Mouse (Mus musculus): ENCODE measurements around the gene Bend5. TPM values are rescaled to one million over a fixed set of nuclear protein-coding genes. Genes with fewer than 3 reads are reported as not detected.
A peak's percentile ranks its signal among the peaks of the same experiment; 100 is the strongest.

Gene Bend5
- polyA plus RNA-seq (2014; fragmentation: Nextera tagmentation; extraction: Ambion mirVana), result 69.5 and 72.4 TPM in 2 replicates

DNA sequence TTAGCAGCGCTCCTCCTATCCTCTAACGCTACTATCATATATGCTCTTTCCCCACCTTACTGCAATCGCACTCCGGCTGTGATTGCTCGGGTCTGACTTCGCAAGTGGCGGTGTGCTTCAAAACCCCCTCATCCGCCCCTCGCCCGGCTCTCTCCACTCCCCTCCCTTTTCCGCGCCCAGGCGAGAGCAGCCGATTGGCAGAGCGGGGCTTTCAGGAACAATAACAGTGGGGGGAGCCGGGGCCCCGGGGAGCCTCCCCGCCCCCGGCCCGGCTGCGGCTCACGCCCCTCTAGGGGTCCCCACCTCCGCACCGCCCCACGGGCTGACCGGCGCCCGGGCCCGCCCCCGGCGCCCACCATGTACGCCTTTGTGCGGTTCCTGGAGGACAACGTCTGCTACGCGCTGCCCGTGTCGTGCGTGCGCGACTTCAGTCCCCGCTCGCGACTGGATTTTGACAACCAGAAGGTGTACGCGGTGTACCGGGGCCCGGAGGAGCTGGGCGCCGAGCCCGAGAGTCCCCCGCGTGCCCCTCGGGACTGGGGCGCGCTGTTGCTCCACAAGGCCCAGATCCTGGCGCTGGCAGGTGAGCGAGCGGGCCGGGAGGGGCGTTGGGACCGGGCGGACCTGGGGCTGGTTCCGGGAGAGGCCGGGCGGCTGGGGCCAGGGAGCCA lies at the start of gene Bend5:
Gene Bend5 (plus strand): TSS at position 189 of the 671 bp plus-strand sequence.
- no peaks in the 10 kb centered on the region for H3K27me3 ChIP-seq (ENCODE audit: control insufficient read depth, insufficient read depth, low read length)
- H3K4me2 ChIP-seq (ENCODE audit: low read depth, low read length), result peak within 1 kb of the TSS; percentile 89
- peak within 1 kb of the TSS; percentile 89 for H3K27ac ChIP-seq (ENCODE audit: low read depth, low read length)
- under 1% methylated on average over 55 of the region's 66 CpGs for WGBS
- H3K9ac ChIP-seq (replicated peaks; ENCODE audit: low read depth, low read length), result peak within 1 kb of the TSS; percentile 99
- no peaks in the 10 kb centered on the region for H3K9me3 ChIP-seq (ENCODE audit: control insufficient read depth, low read length)
- H3K4me1 ChIP-seq (ENCODE audit: control insufficient read depth, insufficient read depth, low read length), result peaks cover 24% of the 10 kb centered on the region
- H3K36me3 ChIP-seq (ENCODE audit: control insufficient read depth, insufficient read depth, low read length), result no peaks in the 10 kb centered on the region
- peak; percentile 98 for ATAC-seq (ENCODE audit: low read depth)
- peak within 1 kb of the TSS; percentile 96 for H3K4me3 ChIP-seq (ENCODE audit: low read depth, low read length)

DNA sequence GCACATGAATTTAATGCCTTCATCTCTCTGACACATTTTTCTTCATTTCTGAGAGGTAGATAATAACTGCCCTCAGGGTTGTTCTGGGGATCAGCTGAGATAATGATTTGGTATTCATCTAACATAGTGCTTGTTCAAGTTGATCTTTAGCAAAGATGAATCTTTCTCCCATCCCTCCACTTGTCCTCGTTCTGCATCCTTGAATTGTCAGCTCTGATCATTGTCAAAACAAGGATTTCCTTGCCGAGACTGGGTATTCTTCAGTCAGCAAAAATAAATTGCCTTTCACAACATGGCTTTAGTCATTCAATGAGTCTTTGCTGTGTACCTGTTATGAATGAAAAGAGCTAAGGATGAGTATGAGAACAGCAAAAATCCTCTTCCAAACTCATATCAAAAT lies 47.0 kb upstream of the Bend5 start:
- Histone ChIP-seq H3K4me1 (ENCODE audit: control insufficient read depth, insufficient read depth, low read length) (no peaks in the 10 kb centered on the region), H3K36me3 (ENCODE audit: control insufficient read depth, insufficient read depth, low read length) (no peaks in the 10 kb centered on the region), H3K9me3 (ENCODE audit: control insufficient read depth, low read length) (no peaks in the 10 kb centered on the region), H3K9ac (replicated peaks; ENCODE audit: low read depth, low read length) (no peak overlapping the region), H3K4me3 (ENCODE audit: low read depth, low read length) (no peak overlapping the region), H3K27me3 (ENCODE audit: control insufficient read depth, insufficient read depth, low read length) (no peaks in the 10 kb centered on the region), H3K4me2 (ENCODE audit: low read depth, low read length) (no peak overlapping the region), H3K27ac (ENCODE audit: low read depth, low read length) (no peak overlapping the region)
- WGBS, result 78% methylated on average over 2 of the region's 2 CpGs
- ATAC-seq (ENCODE audit: low read depth), result no peak

DNA sequence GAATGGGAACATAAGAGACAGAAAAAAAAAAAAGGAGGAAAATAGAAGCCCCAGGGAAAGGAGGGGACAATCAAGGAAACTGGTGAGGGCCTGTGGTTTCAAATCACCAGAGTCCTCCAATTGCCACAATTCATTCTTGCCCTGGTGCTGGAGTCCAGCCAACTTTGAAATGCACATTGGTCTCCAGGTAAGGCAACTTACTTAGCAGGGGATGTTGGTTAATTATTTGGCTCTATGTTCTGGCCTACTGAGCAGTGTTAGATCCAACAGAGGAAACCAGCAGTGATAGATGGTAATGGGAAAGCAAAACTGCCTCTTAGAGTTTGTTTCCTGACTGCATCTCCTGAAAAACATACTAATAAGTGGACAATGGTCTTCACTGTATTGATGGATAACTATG lies 37.6 kb upstream of the Bend5 start:
- Histone ChIP-seq H3K4me2 (ENCODE audit: low read depth, low read length) (no peak overlapping the region), H3K9ac (replicated peaks; ENCODE audit: low read depth, low read length) (no peak overlapping the region), H3K27ac (ENCODE audit: low read depth, low read length) (no peak overlapping the region), H3K9me3 (ENCODE audit: control insufficient read depth, low read length) (no peaks in the 10 kb centered on the region), H3K27me3 (ENCODE audit: control insufficient read depth, insufficient read depth, low read length) (no peaks in the 10 kb centered on the region), H3K4me1 (ENCODE audit: control insufficient read depth, insufficient read depth, low read length) (no peaks in the 10 kb centered on the region), H3K4me3 (ENCODE audit: low read depth, low read length) (no peak overlapping the region), H3K36me3 (ENCODE audit: control insufficient read depth, insufficient read depth, low read length) (no peaks in the 10 kb centered on the region)
- no peak for ATAC-seq (ENCODE audit: low read depth)

DNA sequence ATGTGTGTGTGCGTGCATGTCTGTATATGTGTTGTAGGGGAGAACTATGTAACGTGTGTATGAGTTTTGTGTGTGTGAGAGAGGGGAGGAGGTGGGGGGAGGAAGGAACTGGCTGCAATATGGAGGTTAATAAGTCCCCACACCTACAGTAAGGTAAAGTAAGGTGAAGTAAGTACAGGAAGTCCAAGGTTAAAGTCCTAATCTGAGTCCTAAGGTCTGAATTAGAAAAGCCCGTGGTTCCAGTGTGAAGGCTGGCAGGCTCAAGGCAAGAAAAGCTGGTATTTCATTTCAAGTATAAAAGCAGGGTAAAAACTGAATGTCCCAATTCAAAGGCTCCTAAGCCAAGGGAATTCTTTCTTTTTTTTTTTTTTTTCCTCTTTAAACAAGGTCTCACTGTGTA lies 36.7 kb upstream of the Bend5 start:
- ATAC-seq (ENCODE audit: low read depth), result no peak
- H3K27me3 ChIP-seq (ENCODE audit: control insufficient read depth, insufficient read depth, low read length), result no peaks in the 10 kb centered on the region
- H3K27ac ChIP-seq (ENCODE audit: low read depth, low read length), result no peak overlapping the region
- H3K4me3 ChIP-seq (ENCODE audit: low read depth, low read length), result no peak overlapping the region
- WGBS, result 91% methylated on average over 3 of the region's 3 CpGs
- H3K9me3 ChIP-seq (ENCODE audit: control insufficient read depth, low read length), result no peaks in the 10 kb centered on the region
- no peak overlapping the region for H3K9ac ChIP-seq (replicated peaks; ENCODE audit: low read depth, low read length)
- H3K36me3 ChIP-seq (ENCODE audit: control insufficient read depth, insufficient read depth, low read length), result no peaks in the 10 kb centered on the region
- no peaks in the 10 kb centered on the region for H3K4me1 ChIP-seq (ENCODE audit: control insufficient read depth, insufficient read depth, low read length)
- H3K4me2 ChIP-seq (ENCODE audit: low read depth, low read length), result no peak overlapping the region

DNA sequence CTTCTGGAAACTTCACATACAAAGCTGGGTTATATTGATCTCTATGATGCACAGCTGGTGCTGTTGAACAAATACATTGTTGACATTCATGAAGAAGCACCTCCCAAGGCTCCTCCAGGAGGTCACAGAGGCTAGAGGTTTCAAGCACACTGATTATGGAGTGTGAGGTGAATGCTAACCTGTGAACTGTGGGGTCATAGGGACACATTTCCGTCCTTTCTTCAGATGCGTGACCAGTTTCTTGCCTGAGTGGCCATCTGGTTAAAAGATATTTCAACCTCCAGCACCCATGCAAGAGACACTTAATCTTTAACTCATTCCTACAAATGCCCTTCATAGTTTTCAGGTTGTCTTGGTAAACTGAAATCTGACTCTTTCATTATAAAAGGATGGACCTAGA lies 31.7 kb upstream of the Bend5 start:
- no peaks in the 10 kb centered on the region for H3K9me3 ChIP-seq (ENCODE audit: control insufficient read depth, low read length)
- H3K4me1 ChIP-seq (ENCODE audit: control insufficient read depth, insufficient read depth, low read length), result no peaks in the 10 kb centered on the region
- H3K27ac ChIP-seq (ENCODE audit: low read depth, low read length), result no peak overlapping the region
- no peak overlapping the region for H3K9ac ChIP-seq (replicated peaks; ENCODE audit: low read depth, low read length)
- H3K27me3 ChIP-seq (ENCODE audit: control insufficient read depth, insufficient read depth, low read length), result no peaks in the 10 kb centered on the region
- no peak for ATAC-seq (ENCODE audit: low read depth)
- 87% methylated on average over 2 of the region's 2 CpGs for WGBS
- H3K4me3 ChIP-seq (ENCODE audit: low read depth, low read length), result no peak overlapping the region
- no peaks in the 10 kb centered on the region for H3K36me3 ChIP-seq (ENCODE audit: control insufficient read depth, insufficient read depth, low read length)
- no peak overlapping the region for H3K4me2 ChIP-seq (ENCODE audit: low read depth, low read length)

DNA sequence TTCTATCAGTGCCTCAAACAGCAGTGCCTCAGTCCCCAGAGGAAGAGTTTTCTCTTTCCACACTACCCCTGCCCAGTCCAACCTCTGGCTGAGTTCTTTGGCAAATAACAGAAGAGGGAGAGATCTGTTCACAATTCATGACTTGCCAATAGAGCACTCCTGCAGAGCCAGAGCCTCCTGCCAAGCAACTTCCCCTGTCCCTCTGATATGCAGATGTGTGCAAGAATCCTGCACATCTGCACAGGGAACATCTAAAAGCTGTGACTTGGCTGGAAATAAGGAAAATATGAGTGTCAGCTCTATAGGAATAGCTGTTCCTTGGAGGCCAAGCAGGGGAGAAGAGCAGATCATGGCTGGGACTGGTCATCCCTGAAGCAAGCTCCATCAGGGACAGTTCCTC lies 24.1 kb upstream of the Bend5 start:
- Histone ChIP-seq H3K36me3 (ENCODE audit: control insufficient read depth, insufficient read depth, low read length) (no peaks in the 10 kb centered on the region), H3K27me3 (ENCODE audit: control insufficient read depth, insufficient read depth, low read length) (no peaks in the 10 kb centered on the region), H3K27ac (ENCODE audit: low read depth, low read length) (no peak overlapping the region), H3K9me3 (ENCODE audit: control insufficient read depth, low read length) (no peaks in the 10 kb centered on the region), H3K4me3 (ENCODE audit: low read depth, low read length) (no peak overlapping the region), H3K4me1 (ENCODE audit: control insufficient read depth, insufficient read depth, low read length) (no peaks in the 10 kb centered on the region), H3K9ac (replicated peaks; ENCODE audit: low read depth, low read length) (no peak overlapping the region), H3K4me2 (ENCODE audit: low read depth, low read length) (no peak overlapping the region)
- ATAC-seq (ENCODE audit: low read depth), result no peak

DNA sequence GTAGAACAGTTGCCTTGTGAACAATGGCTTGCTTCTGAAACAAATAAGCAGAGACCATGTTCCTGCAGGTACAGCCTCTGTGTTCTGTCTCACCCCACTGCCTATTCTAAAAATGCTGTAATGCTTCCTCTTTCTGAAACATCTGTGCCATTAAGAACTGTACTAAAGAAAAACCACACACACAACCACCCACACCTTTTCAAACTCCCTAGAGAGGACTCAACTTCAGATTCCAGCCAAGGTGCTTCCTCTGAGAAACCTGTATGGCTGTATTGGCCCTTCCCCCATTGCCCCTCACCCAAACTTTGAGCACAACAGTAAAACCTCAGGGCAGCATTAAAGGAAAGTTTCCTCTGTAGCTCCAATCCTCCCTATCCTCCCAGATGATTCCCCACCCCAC lies 15.0 kb upstream of the Bend5 start:
- Histone ChIP-seq H3K27me3 (ENCODE audit: control insufficient read depth, insufficient read depth, low read length) (no peaks in the 10 kb centered on the region), H3K9me3 (ENCODE audit: control insufficient read depth, low read length) (no peaks in the 10 kb centered on the region), H3K4me2 (ENCODE audit: low read depth, low read length) (no peak overlapping the region), H3K4me1 (ENCODE audit: control insufficient read depth, insufficient read depth, low read length) (no peaks in the 10 kb centered on the region), H3K36me3 (ENCODE audit: control insufficient read depth, insufficient read depth, low read length) (no peaks in the 10 kb centered on the region), H3K4me3 (ENCODE audit: low read depth, low read length) (no peak overlapping the region), H3K9ac (replicated peaks; ENCODE audit: low read depth, low read length) (no peak overlapping the region), H3K27ac (ENCODE audit: low read depth, low read length) (no peak overlapping the region)
- ATAC-seq (ENCODE audit: low read depth), result no peak

DNA sequence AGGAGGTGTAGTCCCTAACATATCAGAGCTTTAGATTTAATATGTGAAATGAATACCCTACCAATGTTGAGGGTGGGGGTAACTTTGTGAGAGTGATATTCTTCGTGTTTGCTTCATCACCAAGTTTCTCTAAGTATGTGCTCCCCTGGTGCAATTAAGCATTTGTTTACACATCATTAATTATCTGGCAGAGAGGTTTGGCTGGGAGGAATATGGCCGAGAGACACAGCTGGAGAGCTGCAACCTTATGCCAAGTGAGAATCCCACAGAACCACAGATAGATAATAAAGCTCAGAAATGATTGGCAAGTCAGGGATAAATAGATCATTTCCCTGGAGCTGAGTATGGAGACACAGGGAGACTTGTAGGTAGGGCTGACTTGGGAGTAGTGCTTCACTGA lies 14.1 kb upstream of the Bend5 start:
- ATAC-seq (ENCODE audit: low read depth), result peak; percentile 60; the same call in 1 of the 2 replicates
- H3K27ac ChIP-seq (ENCODE audit: low read depth, low read length), result no peak overlapping the region
- H3K4me2 ChIP-seq (ENCODE audit: low read depth, low read length), result no peak overlapping the region
- 29% methylated on average over 2 of the region's 2 CpGs for WGBS
- no peaks in the 10 kb centered on the region for H3K36me3 ChIP-seq (ENCODE audit: control insufficient read depth, insufficient read depth, low read length)
- no peaks in the 10 kb centered on the region for H3K9me3 ChIP-seq (ENCODE audit: control insufficient read depth, low read length)
- no peak overlapping the region for H3K9ac ChIP-seq (replicated peaks; ENCODE audit: low read depth, low read length)
- H3K4me3 ChIP-seq (ENCODE audit: low read depth, low read length), result no peak overlapping the region
- no peaks in the 10 kb centered on the region for H3K27me3 ChIP-seq (ENCODE audit: control insufficient read depth, insufficient read depth, low read length)
- H3K4me1 ChIP-seq (ENCODE audit: control insufficient read depth, insufficient read depth, low read length), result no peaks in the 10 kb centered on the region

DNA sequence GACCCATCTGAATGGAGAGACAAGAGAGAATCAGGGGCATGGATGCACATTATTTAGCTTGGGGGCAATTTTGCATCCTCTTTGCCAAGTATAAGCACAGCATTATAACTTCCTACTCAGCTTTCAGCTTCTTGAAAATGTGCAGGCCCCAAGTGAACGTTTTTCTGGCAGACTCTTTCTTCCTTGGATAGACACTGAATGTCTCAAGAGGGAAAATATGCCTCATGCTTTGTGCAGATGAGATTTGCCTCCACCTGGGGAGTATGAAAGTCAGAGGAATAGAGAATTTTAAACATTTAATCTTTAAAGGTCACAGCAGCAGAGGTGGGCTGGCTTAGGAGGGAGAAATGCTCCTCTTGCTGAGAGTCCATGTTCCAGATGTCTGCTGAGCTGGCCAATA lies 11.6 kb upstream of the Bend5 start:
- no peak overlapping the region for H3K4me2 ChIP-seq (ENCODE audit: low read depth, low read length)
- H3K27me3 ChIP-seq (ENCODE audit: control insufficient read depth, insufficient read depth, low read length), result no peaks in the 10 kb centered on the region
- ATAC-seq (ENCODE audit: low read depth), result no peak
- no peaks in the 10 kb centered on the region for H3K9me3 ChIP-seq (ENCODE audit: control insufficient read depth, low read length)
- H3K4me3 ChIP-seq (ENCODE audit: low read depth, low read length), result no peak overlapping the region
- WGBS, result 52% methylated on average over 1 of the region's 1 CpGs
- no peak overlapping the region for H3K9ac ChIP-seq (replicated peaks; ENCODE audit: low read depth, low read length)
- no peaks in the 10 kb centered on the region for H3K36me3 ChIP-seq (ENCODE audit: control insufficient read depth, insufficient read depth, low read length)
- no peaks in the 10 kb centered on the region for H3K4me1 ChIP-seq (ENCODE audit: control insufficient read depth, insufficient read depth, low read length)
- no peak overlapping the region for H3K27ac ChIP-seq (ENCODE audit: low read depth, low read length)

Measured in neural tube, embryonic 14.5 days (tissue).